Mouse (Mus musculus): Measurements from ENCODE around the gene Neurl3. TPM values are rescaled to one million over a fixed set of nuclear protein-coding genes. Genes with fewer than 3 reads are reported as not detected.

Gene Neurl3
- polyA plus RNA-seq, 1 experiment from 2014 or later, result 1.2 TPM

DNA sequence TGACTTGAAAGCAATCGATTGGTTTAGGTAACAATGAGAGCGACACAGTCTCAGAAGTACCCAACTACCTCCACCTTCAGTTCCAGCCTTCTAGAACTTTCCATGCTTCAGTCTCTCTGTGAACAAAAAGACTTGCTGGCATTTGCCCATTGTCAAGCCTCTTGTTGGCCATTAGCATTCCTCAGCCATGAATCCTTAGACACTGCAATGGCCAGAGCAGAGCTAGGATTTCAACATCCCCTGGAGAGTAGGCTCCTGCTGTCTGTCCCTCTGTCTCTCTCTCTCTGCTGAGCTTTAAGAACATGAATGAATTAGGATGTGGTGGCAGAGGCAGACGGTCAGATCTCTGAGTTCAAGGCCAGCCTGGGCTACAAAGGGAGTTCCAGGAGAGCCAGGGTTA is 6.5 kb upstream of the Neurl3 start:
- Histone ChIP-seq H3K36me3 (ENCODE audit: control insufficient read depth, insufficient read depth, low read length) (no peaks in the 10 kb centered on the region), H3K4me1 (ENCODE audit: control insufficient read depth, insufficient read depth, low read length) (no peaks in the 10 kb centered on the region), H3K9me3 (ENCODE audit: control insufficient read depth, low read length) (no peaks in the 10 kb centered on the region), H3K27ac (replicated peaks; ENCODE audit: low read depth, low read length) (no peak overlapping the region), H3K4me3 (replicated peaks; ENCODE audit: low read depth, low read length) (no peak overlapping the region), H3K9ac (replicated peaks; ENCODE audit: low read length) (no peak overlapping the region), H3K27me3 (ENCODE audit: control insufficient read depth, insufficient read depth, low read length) (no peaks in the 10 kb centered on the region), H3K4me2 (ENCODE audit: low read length) (no peak overlapping the region)
- 89% methylated on average over 3 of the region's 3 CpGs for WGBS
- no peak for DNase-seq
- no peak for ATAC-seq (ENCODE audit: low FRiP score, low TSS enrichment)

DNA sequence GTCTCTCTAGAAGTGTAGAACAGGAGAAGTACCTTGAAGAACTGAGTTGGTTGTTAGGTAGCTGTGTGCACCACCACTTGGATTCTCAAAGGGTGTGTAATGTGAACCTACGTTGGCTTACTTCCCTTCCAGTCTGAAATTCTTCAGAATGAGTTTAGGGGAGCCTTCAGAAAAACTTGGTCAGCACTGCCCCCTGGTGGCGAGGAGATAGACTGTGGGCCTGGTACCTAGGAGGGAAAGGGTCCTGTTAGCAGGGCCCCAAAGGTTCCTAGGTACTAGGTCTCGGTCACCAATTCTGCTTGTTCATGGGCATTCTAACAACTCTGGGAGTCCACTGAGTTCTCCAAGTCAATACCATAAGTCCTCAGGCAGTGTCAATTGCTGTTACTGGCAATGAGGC is 4.7 kb upstream of the Neurl3 start:
- 22% methylated on average over 3 of the region's 3 CpGs for whole genome bisulfite sequencing
- Histone ChIP-seq H3K27ac (replicated peaks; ENCODE audit: low read depth, low read length) (no peak overlapping the region), H3K36me3 (ENCODE audit: control insufficient read depth, insufficient read depth, low read length) (no peaks in the 10 kb centered on the region), H3K9ac (replicated peaks; ENCODE audit: low read length) (no peak overlapping the region), H3K4me2 (ENCODE audit: low read length) (no peak overlapping the region), H3K27me3 (ENCODE audit: control insufficient read depth, insufficient read depth, low read length) (no peaks in the 10 kb centered on the region), H3K4me1 (ENCODE audit: control insufficient read depth, insufficient read depth, low read length) (no peaks in the 10 kb centered on the region), H3K9me3 (ENCODE audit: control insufficient read depth, low read length) (no peaks in the 10 kb centered on the region), H3K4me3 (replicated peaks; ENCODE audit: low read depth, low read length) (no peak overlapping the region)
- ATAC-seq (ENCODE audit: low FRiP score, low TSS enrichment) (no peak), DNase-seq (peak; percentile 87)

DNA sequence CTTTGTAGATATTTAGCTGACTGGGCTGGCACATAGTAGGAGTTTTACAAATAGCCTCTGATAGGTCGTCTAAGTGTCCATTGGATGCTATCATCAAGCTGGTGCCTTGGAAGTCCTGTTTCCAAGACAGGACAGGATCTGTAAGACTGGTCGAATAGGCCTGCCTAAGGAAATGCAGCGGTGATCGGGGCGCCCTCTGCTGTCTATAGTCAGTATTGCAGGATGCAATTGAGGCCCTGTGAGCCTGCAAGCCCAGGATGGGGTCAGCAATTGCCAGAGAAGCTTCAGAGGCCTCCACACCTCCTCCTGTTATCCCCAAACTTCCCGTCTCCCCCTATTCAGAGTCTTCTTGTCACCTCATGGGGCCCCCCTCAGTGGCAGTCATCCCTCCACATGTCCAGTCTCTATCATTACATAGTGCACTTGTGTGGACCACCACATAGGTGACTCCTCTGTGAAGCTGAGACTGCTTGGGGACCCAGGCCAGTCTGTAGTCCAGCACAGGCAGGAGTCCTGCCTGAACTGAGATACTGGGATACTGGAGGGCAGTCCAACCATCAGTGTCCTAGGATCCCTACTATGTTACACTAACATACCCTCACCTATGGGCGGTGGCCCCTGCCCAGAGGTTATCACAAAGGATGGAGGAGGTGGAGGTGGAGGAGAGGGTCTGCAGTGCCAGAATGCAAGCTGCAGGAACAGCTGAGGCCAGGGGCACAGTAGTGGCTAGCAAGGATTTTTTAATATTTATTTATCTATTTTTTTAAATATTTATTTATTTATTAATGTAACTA is 3.0 kb upstream of the Neurl3 start:
- H3K4me1 ChIP-seq (ENCODE audit: control insufficient read depth, insufficient read depth, low read length), result no peaks in the 10 kb centered on the region
- no peak overlapping the region for H3K9ac ChIP-seq (replicated peaks; ENCODE audit: low read length)
- no peak overlapping the region for H3K4me2 ChIP-seq (ENCODE audit: low read length)
- DNase-seq (peak; percentile 70), ATAC-seq (ENCODE audit: low FRiP score, low TSS enrichment) (no peak)
- H3K4me3 ChIP-seq (replicated peaks; ENCODE audit: low read depth, low read length), result no peak overlapping the region
- H3K27me3 ChIP-seq (ENCODE audit: control insufficient read depth, insufficient read depth, low read length), result no peaks in the 10 kb centered on the region
- WGBS, result 21% methylated on average over 7 of the region's 7 CpGs
- no peaks in the 10 kb centered on the region for H3K36me3 ChIP-seq (ENCODE audit: control insufficient read depth, insufficient read depth, low read length)
- H3K9me3 ChIP-seq (ENCODE audit: control insufficient read depth, low read length), result no peaks in the 10 kb centered on the region
- no peak overlapping the region for H3K27ac ChIP-seq (replicated peaks; ENCODE audit: low read depth, low read length)

DNA sequence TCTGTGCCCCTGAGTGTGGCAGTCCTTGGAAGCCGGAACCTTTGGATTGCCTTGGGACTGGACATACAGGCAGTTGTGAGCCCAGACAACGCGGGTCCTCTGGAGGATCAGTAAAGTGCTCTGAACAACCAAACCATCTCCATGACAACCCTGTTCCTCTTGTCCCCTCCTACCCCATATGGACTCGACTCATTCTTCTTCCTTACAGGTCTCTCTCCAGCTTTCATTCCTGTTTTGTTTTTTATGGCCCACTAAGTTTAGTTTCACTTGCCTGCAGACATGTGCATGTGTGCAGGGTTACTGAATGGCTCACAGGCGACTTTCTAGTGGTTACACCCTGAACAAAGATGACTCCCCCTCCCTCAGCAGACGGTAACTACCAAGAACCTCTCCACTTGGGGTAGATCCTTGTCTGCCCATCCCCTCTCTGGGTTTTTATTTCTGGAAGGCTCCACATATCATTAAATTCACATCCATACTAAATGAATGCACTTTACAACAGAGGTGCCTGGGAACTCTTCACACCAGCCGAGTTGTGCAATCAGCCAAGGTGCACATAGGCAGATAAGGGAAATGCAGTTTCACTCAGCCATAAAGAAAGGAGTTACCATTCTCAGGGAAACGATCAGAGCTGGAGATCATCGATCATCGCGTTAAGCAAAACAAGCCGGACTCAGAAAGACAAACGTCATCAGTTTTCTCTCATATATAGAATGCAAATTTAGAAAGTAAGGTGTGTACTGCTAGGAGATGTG is 1.3 kb upstream of the Neurl3 start:
- no peak for ATAC-seq (ENCODE audit: low FRiP score, low TSS enrichment)
- H3K27ac ChIP-seq (replicated peaks; ENCODE audit: low read depth, low read length), result no peak overlapping the region
- no peak for DNase-seq
- H3K4me2 ChIP-seq (ENCODE audit: low read length), result no peak overlapping the region
- WGBS, result 66% methylated on average over 13 of the region's 13 CpGs
- no peak overlapping the region for H3K9ac ChIP-seq (replicated peaks; ENCODE audit: low read length)
- no peaks in the 10 kb centered on the region for H3K27me3 ChIP-seq (ENCODE audit: control insufficient read depth, insufficient read depth, low read length)
- no peak overlapping the region for H3K4me3 ChIP-seq (replicated peaks; ENCODE audit: low read depth, low read length)
- H3K36me3 ChIP-seq (ENCODE audit: control insufficient read depth, insufficient read depth, low read length), result no peaks in the 10 kb centered on the region
- H3K4me1 ChIP-seq (ENCODE audit: control insufficient read depth, insufficient read depth, low read length), result no peaks in the 10 kb centered on the region
- H3K9me3 ChIP-seq (ENCODE audit: control insufficient read depth, low read length), result no peaks in the 10 kb centered on the region

DNA sequence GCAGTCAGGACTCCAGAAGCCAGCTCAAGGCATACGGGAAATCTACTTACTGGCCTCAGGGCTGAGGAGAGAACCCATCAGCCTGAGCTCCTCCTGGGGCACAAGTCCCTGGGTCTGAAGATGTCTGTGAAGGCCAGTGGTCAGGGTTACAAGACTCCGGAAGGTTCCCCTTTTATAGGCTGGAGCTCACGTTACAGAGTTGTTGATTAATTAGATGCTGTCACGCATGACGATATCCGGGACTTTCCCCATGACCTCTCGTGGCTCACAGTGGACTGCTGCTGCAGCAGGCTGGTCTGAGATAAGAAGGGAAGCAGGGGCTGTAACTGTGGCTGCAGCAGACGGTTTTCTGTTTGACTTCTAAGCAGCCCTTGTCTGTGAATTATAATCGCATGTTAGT is 1.2 kb downstream of the Neurl3 start:
- H3K4me2 ChIP-seq (ENCODE audit: low read length), result no peak overlapping the region
- DNase-seq (no peak), ATAC-seq (ENCODE audit: low FRiP score, low TSS enrichment) (no peak)
- no peaks in the 10 kb centered on the region for H3K27me3 ChIP-seq (ENCODE audit: control insufficient read depth, insufficient read depth, low read length)
- no peaks in the 10 kb centered on the region for H3K4me1 ChIP-seq (ENCODE audit: control insufficient read depth, insufficient read depth, low read length)
- H3K4me3 ChIP-seq (replicated peaks; ENCODE audit: low read depth, low read length), result no peak overlapping the region
- no peaks in the 10 kb centered on the region for H3K9me3 ChIP-seq (ENCODE audit: control insufficient read depth, low read length)
- no peak overlapping the region for H3K9ac ChIP-seq (replicated peaks; ENCODE audit: low read length)
- WGBS, result 44% methylated on average over 9 of the region's 9 CpGs
- no peak overlapping the region for H3K27ac ChIP-seq (replicated peaks; ENCODE audit: low read depth, low read length)
- H3K36me3 ChIP-seq (ENCODE audit: control insufficient read depth, insufficient read depth, low read length), result no peaks in the 10 kb centered on the region

DNA sequence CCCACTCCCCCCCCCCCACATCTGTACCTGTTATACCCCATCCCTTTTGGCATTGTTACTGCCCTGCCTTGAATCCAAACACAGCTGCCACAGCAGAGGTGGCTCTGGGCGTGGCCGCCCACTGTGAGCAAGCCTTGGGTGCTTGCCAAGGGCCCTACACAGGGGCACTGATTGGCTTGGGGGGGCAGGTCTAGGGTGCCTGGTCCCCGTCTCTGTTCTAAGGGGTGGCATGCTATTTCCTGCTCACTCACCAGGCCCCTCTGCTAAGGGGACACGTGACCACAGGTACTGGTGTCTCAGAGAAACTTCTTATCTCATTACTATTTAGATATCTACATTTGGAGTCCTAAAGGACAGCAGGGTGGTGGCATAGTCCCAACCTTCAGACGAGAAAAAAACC is 1.9 kb downstream of the Neurl3 start:
- 0 out of 2 replicates have a peak, but pooled peaks have one; percentile 8 for ATAC-seq (ENCODE audit: low FRiP score, low TSS enrichment)
- Histone ChIP-seq H3K4me3 (replicated peaks; ENCODE audit: low read depth, low read length) (no peak overlapping the region), H3K27me3 (ENCODE audit: control insufficient read depth, insufficient read depth, low read length) (no peaks in the 10 kb centered on the region), H3K4me2 (ENCODE audit: low read length) (no peak overlapping the region), H3K36me3 (ENCODE audit: control insufficient read depth, insufficient read depth, low read length) (no peaks in the 10 kb centered on the region), H3K27ac (replicated peaks; ENCODE audit: low read depth, low read length) (no peak overlapping the region), H3K4me1 (ENCODE audit: control insufficient read depth, insufficient read depth, low read length) (no peaks in the 10 kb centered on the region), H3K9ac (replicated peaks; ENCODE audit: low read length) (no peak overlapping the region), H3K9me3 (ENCODE audit: control insufficient read depth, low read length) (no peaks in the 10 kb centered on the region)
- 77% methylated on average over 5 of the region's 5 CpGs for WGBS
- DNase-seq, result no peak

DNA sequence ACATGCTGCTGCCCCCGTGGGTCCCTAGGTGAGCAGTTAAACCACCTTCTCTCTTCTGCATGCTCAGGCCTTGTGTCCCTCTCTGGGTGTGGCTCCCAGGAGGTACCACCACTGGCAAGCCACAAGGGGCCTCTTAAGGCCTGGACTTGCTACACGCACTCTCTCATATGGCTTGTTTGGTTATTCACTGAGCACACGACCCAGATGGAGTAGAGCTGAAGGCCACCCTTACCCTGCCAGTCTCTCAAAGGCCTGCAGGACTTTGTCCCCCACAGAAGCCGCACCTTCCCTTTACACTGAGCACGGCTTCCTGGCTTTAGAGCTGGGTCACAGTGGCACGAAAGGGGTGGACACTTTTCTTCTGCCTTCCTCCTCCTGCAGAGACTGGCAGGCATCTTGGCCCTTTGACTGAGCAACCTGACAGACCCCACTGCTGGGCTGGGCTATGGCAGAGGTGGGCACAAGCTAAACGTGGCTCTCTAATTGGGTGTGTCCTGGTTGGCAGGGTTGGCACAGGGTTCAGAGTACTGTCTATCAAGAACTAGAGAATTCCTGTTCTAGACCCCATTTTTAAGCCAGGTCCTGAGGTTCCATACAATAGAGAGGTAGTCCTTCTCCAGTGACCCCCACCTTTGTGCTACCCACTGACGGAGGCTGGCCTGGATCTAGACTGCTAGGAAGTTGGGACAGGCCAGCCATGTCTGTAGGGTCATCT is 2.8 kb downstream of the Neurl3 start:
- Histone ChIP-seq H3K27me3 (ENCODE audit: control insufficient read depth, insufficient read depth, low read length) (no peaks in the 10 kb centered on the region), H3K9me3 (ENCODE audit: control insufficient read depth, low read length) (no peaks in the 10 kb centered on the region), H3K9ac (replicated peaks; ENCODE audit: low read length) (no peak overlapping the region), H3K36me3 (ENCODE audit: control insufficient read depth, insufficient read depth, low read length) (no peaks in the 10 kb centered on the region), H3K4me2 (ENCODE audit: low read length) (no peak overlapping the region), H3K4me1 (ENCODE audit: control insufficient read depth, insufficient read depth, low read length) (no peaks in the 10 kb centered on the region), H3K4me3 (replicated peaks; ENCODE audit: low read depth, low read length) (no peak overlapping the region), H3K27ac (replicated peaks; ENCODE audit: low read depth, low read length) (no peak overlapping the region)
- 79% methylated on average over 8 of the region's 8 CpGs for WGBS
- no peak for DNase-seq
- ATAC-seq (ENCODE audit: low FRiP score, low TSS enrichment), result 0 out of 2 replicates have a peak, but pooled peaks have one; percentile 11

DNA sequence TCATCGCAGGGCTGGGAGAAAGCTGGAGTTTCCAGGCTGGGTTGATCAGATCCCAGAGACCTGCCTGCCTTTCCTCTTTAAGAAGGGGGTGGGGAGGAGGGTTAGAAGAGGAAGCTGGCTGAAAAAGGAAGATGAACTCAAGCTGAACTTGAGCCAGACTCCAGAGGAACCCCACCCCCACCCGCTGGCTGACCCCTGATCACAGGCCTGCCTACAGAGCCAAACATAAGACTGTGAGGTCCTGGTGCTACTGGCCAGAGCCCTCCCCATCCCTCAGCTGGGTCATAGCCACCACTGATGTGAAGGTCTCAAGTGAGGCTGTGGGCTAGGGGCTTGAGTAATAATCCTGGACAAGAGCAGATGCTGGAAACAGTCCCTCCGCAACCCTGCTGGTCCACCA is 3.8 kb downstream of the Neurl3 start:
- no peaks in the 10 kb centered on the region for H3K4me1 ChIP-seq (ENCODE audit: control insufficient read depth, insufficient read depth, low read length)
- H3K9me3 ChIP-seq (ENCODE audit: control insufficient read depth, low read length), result no peaks in the 10 kb centered on the region
- no peaks in the 10 kb centered on the region for H3K27me3 ChIP-seq (ENCODE audit: control insufficient read depth, insufficient read depth, low read length)
- H3K27ac ChIP-seq (replicated peaks; ENCODE audit: low read depth, low read length), result no peak overlapping the region
- 68% methylated on average over 3 of the region's 3 CpGs for WGBS
- ATAC-seq (ENCODE audit: low FRiP score, low TSS enrichment), result no peak
- no peak overlapping the region for H3K4me3 ChIP-seq (replicated peaks; ENCODE audit: low read depth, low read length)
- no peak overlapping the region for H3K4me2 ChIP-seq (ENCODE audit: low read length)
- H3K9ac ChIP-seq (replicated peaks; ENCODE audit: low read length), result no peak overlapping the region
- DNase-seq, result no peak
- no peaks in the 10 kb centered on the region for H3K36me3 ChIP-seq (ENCODE audit: control insufficient read depth, insufficient read depth, low read length)
